Mouse (Mus musculus): Measurements from ENCODE around the gene Shoc2. TPM values are rescaled to one million over a fixed set of nuclear protein-coding genes. Genes with fewer than 3 reads are reported as not detected.
A peak's percentile ranks its signal among the peaks of the same experiment; 100 is the strongest.

Gene Shoc2
- 43.6 and 49.0 TPM in 2 replicates for polyA plus RNA-seq (2012; rRNA removed)

- TF ChIP-seq CTCF (IDR thresholded peaks at IDR 0.05; ENCODE audit: borderline replicate concordance, extremely low read depth, insufficient read depth, insufficient read length) (no peak), POLR2A (IDR thresholded peaks at IDR 0.05; ENCODE audit: borderline replicate concordance, extremely low read depth, insufficient read depth, insufficient read length, poor library complexity, severe bottlenecking) (peak; percentile 91)
Observed at GRCm38 (mm10) chr19:53943802-53944785, at the start of gene Shoc2, which contains the start of gene Bbip1. TSS of gene Shoc2 (plus strand) at chr19:53944306. TSS of gene Bbip1 (minus strand) at chr19:53944627.

GRCm38 (mm10) chr19:53894538-53895121, 49.5 kb upstream of the Shoc2 start:
- no peak for DNase-seq (ENCODE audit: low read depth)
- TF ChIP-seq CTCF (IDR thresholded peaks at IDR 0.05; ENCODE audit: borderline replicate concordance, extremely low read depth, insufficient read depth, insufficient read length): no peak
- no peak for TF ChIP-seq POLR2A (IDR thresholded peaks at IDR 0.05; ENCODE audit: borderline replicate concordance, extremely low read depth, insufficient read depth, insufficient read length, poor library complexity, severe bottlenecking)

More at GRCm38 (mm10) chr19:53943802-53944785, at the start of gene Shoc2, which contains the start of gene Bbip1:
- peak; percentile 100 for DNase-seq (ENCODE audit: low read depth)

DNA sequence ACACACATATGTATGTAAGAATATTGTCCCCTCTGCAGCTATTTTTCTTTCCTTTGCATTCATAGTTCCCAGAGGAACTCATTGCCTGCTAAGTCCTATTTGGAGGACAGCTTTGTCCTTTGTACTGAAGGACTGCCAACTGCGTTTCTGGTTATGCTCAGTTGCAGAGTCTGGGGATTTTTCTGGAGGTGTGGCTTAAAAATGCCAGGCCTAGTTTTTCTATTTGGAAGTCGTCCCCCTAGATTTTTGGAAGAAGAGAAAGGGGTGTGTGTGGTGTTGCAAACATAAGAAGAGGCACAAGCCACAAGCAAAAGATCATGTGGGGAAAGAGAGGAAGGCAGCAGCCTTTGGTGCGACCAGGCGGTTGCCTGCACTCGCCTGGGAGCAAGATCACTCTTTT, 46.1 kb upstream of the Shoc2 start:
- DNase-seq (ENCODE audit: low read depth): no peak
- TF ChIP-seq CTCF (IDR thresholded peaks at IDR 0.05; ENCODE audit: borderline replicate concordance, extremely low read depth, insufficient read depth, insufficient read length): no peak
- no peak for TF ChIP-seq POLR2A (IDR thresholded peaks at IDR 0.05; ENCODE audit: borderline replicate concordance, extremely low read depth, insufficient read depth, insufficient read length, poor library complexity, severe bottlenecking)

DNA sequence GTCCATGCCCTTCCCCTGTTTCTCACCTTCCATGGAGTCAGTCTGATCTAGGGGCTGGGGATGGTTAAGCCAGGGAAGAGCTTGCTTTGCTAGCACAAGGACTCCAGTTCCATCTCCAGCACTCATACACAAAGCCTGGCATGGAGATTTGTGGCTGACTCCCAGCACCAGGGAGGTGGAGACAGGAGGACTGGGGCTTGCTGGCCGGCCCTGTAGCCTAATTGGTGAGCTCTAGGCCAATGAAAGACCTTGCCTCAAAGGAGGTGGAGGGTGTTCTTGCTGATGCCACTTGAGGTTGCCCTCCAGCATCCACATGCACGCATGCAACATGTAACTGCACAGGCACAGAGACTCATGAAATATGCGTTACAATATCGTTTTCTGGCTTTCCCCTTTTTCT, 45.6 kb upstream of the Shoc2 start:
- no peak for DNase-seq (ENCODE audit: low read depth)
- TF ChIP-seq POLR2A (IDR thresholded peaks at IDR 0.05; ENCODE audit: borderline replicate concordance, extremely low read depth, insufficient read depth, insufficient read length, poor library complexity, severe bottlenecking) (no peak), CTCF (IDR thresholded peaks at IDR 0.05; ENCODE audit: borderline replicate concordance, extremely low read depth, insufficient read depth, insufficient read length) (no peak)

DNA sequence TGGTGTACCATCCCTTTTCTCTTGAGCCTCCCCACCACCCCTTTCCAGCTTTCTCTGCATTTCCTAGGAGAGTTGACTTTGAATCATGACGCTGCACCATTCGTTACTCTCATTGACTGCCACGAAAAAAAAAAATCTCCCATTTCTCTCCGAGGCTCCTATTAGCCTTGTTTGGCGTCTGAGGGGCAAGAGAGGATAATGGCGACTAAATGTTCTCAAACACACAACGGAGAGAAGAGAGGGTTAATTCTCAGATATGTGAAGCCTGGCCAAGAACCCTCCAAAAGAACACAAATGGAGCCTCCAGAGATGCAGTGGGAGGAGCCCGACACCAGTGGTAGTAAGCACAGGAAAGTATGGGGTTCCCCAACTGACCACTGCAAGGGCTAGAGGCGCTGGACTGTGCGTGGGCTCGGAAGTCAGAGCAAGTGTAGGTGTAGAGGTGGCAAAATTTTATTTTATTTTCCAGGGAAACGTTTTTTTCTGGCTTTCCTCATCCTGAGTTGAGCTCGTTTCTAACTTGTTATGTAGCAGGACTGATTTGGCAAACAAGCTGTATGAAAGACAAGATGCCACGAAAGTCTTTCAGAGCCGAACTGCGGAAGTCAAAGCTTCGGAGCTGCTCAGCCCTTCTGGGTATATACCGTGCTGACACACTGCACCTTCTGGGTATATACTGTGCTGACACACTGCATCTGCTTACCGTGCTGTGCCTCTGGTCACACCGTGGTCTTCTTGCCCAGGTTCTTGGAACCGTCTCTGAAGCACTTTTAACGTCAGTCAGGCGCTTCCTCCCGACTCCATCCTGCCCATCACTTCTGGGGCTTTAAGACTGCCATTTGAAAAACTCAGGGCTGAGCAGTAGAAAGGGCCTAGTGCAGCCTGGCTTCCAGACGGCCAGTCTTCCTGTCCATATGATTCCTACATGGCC, 44.9 kb upstream of the Shoc2 start:
- TF ChIP-seq POLR2A (IDR thresholded peaks at IDR 0.05; ENCODE audit: borderline replicate concordance, extremely low read depth, insufficient read depth, insufficient read length, poor library complexity, severe bottlenecking) (no peak), CTCF (IDR thresholded peaks at IDR 0.05; ENCODE audit: borderline replicate concordance, extremely low read depth, insufficient read depth, insufficient read length) (no peak)

GRCm38 (mm10) chr19:53899941-53900610, 44.0 kb upstream of the Shoc2 start:
- no peak for TF ChIP-seq CTCF (IDR thresholded peaks at IDR 0.05; ENCODE audit: borderline replicate concordance, extremely low read depth, insufficient read depth, insufficient read length)
- TF ChIP-seq POLR2A (IDR thresholded peaks at IDR 0.05; ENCODE audit: borderline replicate concordance, extremely low read depth, insufficient read depth, insufficient read length, poor library complexity, severe bottlenecking): no peak

More for the DNA sequence above, 44.9 kb upstream of the Shoc2 start:
- DNase-seq (ENCODE audit: low read depth): no peak

DNA sequence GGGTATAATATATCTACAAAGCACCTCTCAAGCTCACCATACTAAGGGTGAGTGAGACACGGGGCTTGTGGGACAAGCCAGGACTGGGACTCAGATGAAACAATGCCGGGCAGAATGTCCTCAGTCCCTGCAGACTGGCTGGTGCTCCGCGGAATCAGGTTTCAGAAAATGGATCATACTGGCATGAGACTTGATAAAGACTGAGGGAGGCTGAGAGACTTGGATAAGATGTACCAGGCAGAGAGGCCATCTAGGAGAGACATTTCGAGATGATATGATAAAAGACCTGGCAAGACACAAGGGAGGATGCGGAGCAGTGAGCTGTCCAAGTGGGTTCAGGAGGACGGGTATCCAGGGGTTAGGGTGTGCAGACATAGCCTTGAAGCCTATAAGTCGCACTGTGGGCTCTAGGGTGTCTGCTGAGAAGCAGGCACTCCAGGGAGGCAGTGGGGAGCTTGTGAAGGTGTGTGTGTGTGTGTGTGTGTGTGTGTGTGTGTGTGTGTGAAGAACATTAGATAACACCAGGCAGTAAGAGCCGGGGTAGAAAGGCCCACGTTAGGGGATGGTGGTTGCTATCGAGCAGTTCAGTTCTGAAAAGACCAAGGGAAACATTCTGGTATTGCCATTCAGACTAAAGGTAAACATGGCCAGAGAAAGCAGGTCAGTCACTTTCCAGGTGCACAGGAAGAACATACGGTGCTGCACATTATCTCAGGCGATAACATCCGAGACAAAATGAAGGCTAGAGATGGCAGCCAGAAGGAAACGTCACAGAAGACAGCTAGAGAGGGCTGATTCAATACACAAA, 42.0 kb upstream of the Shoc2 start:
- TF ChIP-seq POLR2A (IDR thresholded peaks at IDR 0.05; ENCODE audit: borderline replicate concordance, extremely low read depth, insufficient read depth, insufficient read length, poor library complexity, severe bottlenecking) (no peak), CTCF (IDR thresholded peaks at IDR 0.05; ENCODE audit: borderline replicate concordance, extremely low read depth, insufficient read depth, insufficient read length) (no peak)

More at GRCm38 (mm10) chr19:53899941-53900610, 44.0 kb upstream of the Shoc2 start:
- DNase-seq (ENCODE audit: low read depth): no peak

GRCm38 (mm10) chr19:53902739-53903487, 41.2 kb upstream of the Shoc2 start:
- no peak for TF ChIP-seq CTCF (IDR thresholded peaks at IDR 0.05; ENCODE audit: borderline replicate concordance, extremely low read depth, insufficient read depth, insufficient read length)
- TF ChIP-seq POLR2A (IDR thresholded peaks at IDR 0.05; ENCODE audit: borderline replicate concordance, extremely low read depth, insufficient read depth, insufficient read length, poor library complexity, severe bottlenecking): peak; percentile 73
- DNase-seq (ENCODE audit: low read depth): peak; percentile 99

More for the DNA sequence above, 42.0 kb upstream of the Shoc2 start:
- no peak for DNase-seq (ENCODE audit: low read depth)
